Mouse (Mus musculus) midbrain, postnatal 0 days (tissue): ENCODE measurements around the gene Htra3. TPM values are rescaled to one million over a fixed set of nuclear protein-coding genes. Genes with fewer than 3 reads are reported as not detected.
A peak's percentile ranks its signal among the peaks of the same experiment; 100 is the strongest.

Experiments used
- ATAC-seq: fragments of 200-750 bp; cut with Nextera tagmentation; 2 replicates; pipeline ENCODE4 v1.8.0; 2017; ENCODE audit warnings: moderate number of reproducible peaks, mild to moderate bottlenecking, moderate TSS enrichment, moderate library complexity; ENCODE audit not compliant: low FRiP score
- DNase-seq: peaks from one replicate; pipeline ENCODE4 v3.0.0-alpha.2; 2015; ENCODE audit warnings: low spot score
- H3K27ac ChIP-seq: fragments of 300-500 bp; sonication (generic); 2 replicates; pipeline ENCODE4 v1.5.1; 2014; ENCODE audit warnings: low read depth, mild to moderate bottlenecking, low read length, mixed read lengths
- H3K27me3 ChIP-seq: fragments of 300-500 bp; sonication (generic); 2 replicates; pipeline ENCODE4 v1.6.1; 2014; ENCODE audit warnings: low read length, control low read depth, mixed read lengths; ENCODE audit not compliant: insufficient read depth
- H3K36me3 ChIP-seq: fragments of 300-500 bp; sonication (generic); 2 replicates; pipeline ENCODE4 v1.6.1; 2014; ENCODE audit warnings: low read length, control low read depth, mixed read lengths; ENCODE audit not compliant: insufficient read depth
- H3K4me1 ChIP-seq: fragments of 300-500 bp; sonication (generic); 2 replicates; pipeline ENCODE4 v1.6.1; 2014; ENCODE audit warnings: mild to moderate bottlenecking, control low read depth, antibody characterized with exemption, low read length, mixed read lengths; ENCODE audit not compliant: insufficient read depth
- H3K4me2 ChIP-seq: fragments of 300-500 bp; sonication (generic); 2 replicates; pipeline ENCODE4 v1.6.1; 2014; ENCODE audit warnings: low read depth, mild to moderate bottlenecking, low read length, mixed read lengths; ENCODE audit not compliant: poor library complexity, severe bottlenecking
- H3K4me3 ChIP-seq: fragments of 300-500 bp; sonication (generic); 2 replicates; pipeline ENCODE4 v1.5.1; 2014; ENCODE audit warnings: low read depth, mild to moderate bottlenecking, low read length, moderate library complexity
- H3K9ac ChIP-seq: fragments of 300-500 bp; sonication (generic); replicated peaks from 2 replicates; pipeline ENCODE4 v1.6.1; 2014; ENCODE audit warnings: mild to moderate bottlenecking, low read length, moderate library complexity, mixed read lengths; ENCODE audit not compliant: poor library complexity, severe bottlenecking
- H3K9me3 ChIP-seq: fragments of 300-500 bp; sonication (generic); 2 replicates; pipeline ENCODE4 v1.6.1; 2016; ENCODE audit warnings: low read length, control low read depth
- CTCF ChIP-seq: IDR thresholded peaks from 2 replicates; pipeline ENCODE4 v1.5.1; 2016; ENCODE audit warnings: antibody characterized with exemption, mild to moderate bottlenecking
- WGBS: fragments of 180-500 bp; shearing (Covaris S2); extraction: QIAGEN DNeasy Blood & Tissue Kit; methylation state at CpG from one replicate; pipeline ENCODE4 v1.1.7; 2014; 5-methylcytosine and 5-hydroxymethylcytosine counted together
- polyA plus RNA-seq: library from polyadenylated mRNA; unstranded; fragments of >200 nt; fragmentation: Nextera tagmentation; extraction: Ambion mirVana; gene quantifications from 2 replicates; pipeline ENCODE4 v1.2.1, GENCODE M21; 2015
- total RNA-seq: library from RNA; depleted of rRNA; stranded (reverse); fragments of >200 nt; gene quantifications from 2 replicates; pipeline ENCODE4 v1.2.3, GENCODE M21; 2014

Htra3 gene
- total and polyA plus RNA-seq, 2 experiments from 2014 or later, result 19.9 to 20.9 TPM

DNA sequence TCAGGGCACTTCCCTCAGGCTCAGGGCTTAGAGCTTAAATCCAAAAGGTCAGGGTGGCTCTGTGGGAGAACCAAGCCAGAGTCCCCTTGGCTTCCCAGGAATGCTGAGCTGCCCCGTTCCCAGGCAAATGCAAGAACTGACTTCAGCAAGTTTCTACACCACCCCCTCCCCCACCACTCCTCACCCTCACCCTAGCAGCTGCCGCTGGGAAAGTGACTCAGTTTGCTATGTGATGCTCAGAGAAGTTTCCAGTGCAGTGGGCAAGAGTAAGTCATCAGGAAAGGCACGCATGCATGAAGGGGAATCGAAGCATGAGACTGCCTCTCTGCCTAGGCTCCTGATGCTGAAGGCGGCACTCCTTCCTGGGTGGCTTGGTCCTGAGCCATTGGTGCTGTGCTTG lies 62.6 kb downstream of the Htra3 start:
- no peaks in the 10 kb centered on the region for H3K27me3 ChIP-seq
- 45% methylated on average over 5 of the region's 5 CpGs for WGBS
- DNase-seq (no peak), ATAC-seq (no peak)
- H3K4me1 ChIP-seq, result no peaks in the 10 kb centered on the region
- peak overlapping the region; percentile 13; the same call in 1 of the 2 replicates for H3K9ac ChIP-seq
- H3K4me2 ChIP-seq, result no peak overlapping the region
- no peak for TF ChIP-seq CTCF
- H3K27ac ChIP-seq, result no peak overlapping the region
- no peak overlapping the region for H3K4me3 ChIP-seq
- 0 out of 2 replicates have a peak, but pooled peaks cover 4% of the 10 kb centered on the region for H3K36me3 ChIP-seq
- H3K9me3 ChIP-seq, result no peaks in the 10 kb centered on the region

DNA sequence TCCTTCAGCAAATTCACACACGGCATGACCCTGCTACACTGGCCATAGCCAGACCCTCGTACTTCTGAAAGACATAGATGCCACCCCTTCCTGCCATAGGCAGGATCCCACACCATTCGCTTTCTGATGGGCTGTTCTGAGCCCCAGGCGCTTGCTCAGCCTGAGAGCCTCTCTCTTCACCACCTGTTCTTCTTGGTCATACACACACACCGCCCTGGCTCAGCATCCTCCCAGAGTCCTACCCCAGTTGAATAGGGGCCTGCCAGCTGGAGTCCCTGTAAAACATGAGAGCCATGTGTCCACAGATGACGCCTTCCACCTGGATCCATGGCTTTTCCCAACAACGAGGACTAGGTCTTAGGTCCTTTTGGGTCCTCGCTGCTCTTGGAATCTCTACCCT lies 66.9 kb downstream of the Htra3 start:
- Histone ChIP-seq H3K4me1 (peaks cover 5% of the 10 kb centered on the region; the same call in 1 of the 2 replicates), H3K9me3 (no peaks in the 10 kb centered on the region), H3K4me2 (no peak overlapping the region), H3K36me3 (0 out of 2 replicates have a peak, but pooled peaks cover 4% of the 10 kb centered on the region), H3K27ac (no peak overlapping the region), H3K27me3 (no peaks in the 10 kb centered on the region), H3K9ac (no peak overlapping the region), H3K4me3 (no peak overlapping the region)
- 96% methylated on average over 8 of the region's 8 CpGs for WGBS
- ATAC-seq (no peak), DNase-seq (no peak)
- no peak for TF ChIP-seq CTCF

DNA sequence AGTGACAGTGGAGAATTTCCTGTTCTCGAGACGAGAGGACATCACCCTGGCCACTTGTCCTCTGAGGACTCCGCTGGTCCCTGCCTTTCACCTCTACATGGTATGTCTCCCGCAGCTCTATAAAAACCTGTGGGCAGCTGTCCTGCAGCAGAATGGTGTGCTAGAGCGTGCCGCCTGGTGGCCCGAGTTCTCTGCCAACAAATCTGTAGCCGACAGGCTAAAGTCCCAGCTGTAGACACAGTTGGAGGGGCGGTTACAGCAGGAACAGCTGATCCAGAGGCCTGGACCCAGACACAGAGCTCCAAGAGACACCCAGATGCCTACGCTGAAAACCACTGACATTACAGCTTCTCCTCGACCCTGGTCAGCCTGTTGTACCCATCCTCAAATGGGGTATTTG lies 67.7 kb downstream of the Htra3 start:
- no peaks in the 10 kb centered on the region for H3K27me3 ChIP-seq
- no peak overlapping the region for H3K4me3 ChIP-seq
- 81% methylated on average over 11 of the region's 11 CpGs for WGBS
- DNase-seq (peak; percentile 53), ATAC-seq (no peak)
- H3K4me1 ChIP-seq, result peaks cover 5% of the 10 kb centered on the region; the same call in 1 of the 2 replicates
- no peak for TF ChIP-seq CTCF
- H3K36me3 ChIP-seq, result 0 out of 2 replicates have a peak, but pooled peaks cover 4% of the 10 kb centered on the region
- H3K27ac ChIP-seq, result no peak overlapping the region
- H3K4me2 ChIP-seq, result no peak overlapping the region
- H3K9ac ChIP-seq, result no peak overlapping the region
- no peaks in the 10 kb centered on the region for H3K9me3 ChIP-seq

DNA sequence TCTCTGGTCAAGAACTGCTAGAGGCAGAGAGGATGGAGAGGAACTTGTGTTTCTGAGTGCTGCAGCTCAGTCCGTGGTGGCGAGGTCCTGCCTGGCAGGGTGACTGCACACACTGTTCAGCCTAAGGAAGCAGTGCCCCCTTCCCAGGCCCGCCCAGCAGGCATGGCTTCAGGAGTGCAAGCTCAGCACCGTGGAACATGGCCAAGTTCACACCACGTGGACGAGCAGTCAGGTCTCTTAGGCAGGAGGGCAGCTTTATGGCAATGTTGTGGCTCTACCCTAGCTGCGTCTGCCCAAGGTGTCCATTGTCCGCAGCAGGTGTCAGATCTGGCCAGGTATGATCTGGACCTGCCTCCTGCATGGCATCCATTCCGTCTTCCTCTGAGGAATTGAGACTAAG lies 68.4 kb downstream of the Htra3 start:
- H3K36me3 ChIP-seq, result 0 out of 2 replicates have a peak, but pooled peaks cover 4% of the 10 kb centered on the region
- ATAC-seq, result no peak
- no peaks in the 10 kb centered on the region for H3K27me3 ChIP-seq
- H3K9me3 ChIP-seq, result no peaks in the 10 kb centered on the region
- no peak overlapping the region for H3K4me2 ChIP-seq
- no peak overlapping the region for H3K9ac ChIP-seq
- H3K27ac ChIP-seq, result no peak overlapping the region
- DNase-seq, result no peak
- no peak for TF ChIP-seq CTCF
- H3K4me1 ChIP-seq, result peaks cover 5% of the 10 kb centered on the region; the same call in 1 of the 2 replicates
- WGBS, result 87% methylated on average over 9 of the region's 9 CpGs
- H3K4me3 ChIP-seq, result no peak overlapping the region

DNA sequence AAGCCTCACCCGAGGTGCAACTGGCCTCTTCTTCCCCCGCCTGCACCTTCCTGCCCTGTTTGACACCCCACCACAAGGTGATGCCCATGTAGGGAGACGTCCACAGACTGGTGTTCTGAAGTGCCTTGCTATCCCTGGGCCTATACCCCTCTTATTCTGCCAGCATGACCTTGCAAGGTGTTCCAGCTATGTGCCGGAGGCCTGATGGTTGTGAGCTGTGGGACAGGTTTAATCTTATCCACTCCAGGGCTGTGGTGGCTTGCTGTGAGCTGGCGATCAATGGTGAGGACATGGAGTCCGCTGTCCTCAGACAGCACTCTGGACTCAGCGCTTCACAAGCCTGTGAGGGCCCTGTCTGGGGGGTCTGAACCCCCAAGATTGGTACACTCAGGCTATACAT lies 69.2 kb downstream of the Htra3 start:
- no peak overlapping the region for H3K9ac ChIP-seq
- no peak overlapping the region for H3K4me3 ChIP-seq
- 97% methylated on average over 7 of the region's 7 CpGs for WGBS
- H3K27me3 ChIP-seq, result no peaks in the 10 kb centered on the region
- no peaks in the 10 kb centered on the region for H3K9me3 ChIP-seq
- ATAC-seq (no peak), DNase-seq (no peak)
- H3K4me1 ChIP-seq, result peaks cover 5% of the 10 kb centered on the region; the same call in 1 of the 2 replicates
- no peak overlapping the region for H3K27ac ChIP-seq
- H3K4me2 ChIP-seq, result no peak overlapping the region
- no peak for TF ChIP-seq CTCF
- peaks cover 9% of the 10 kb centered on the region; the same call in 1 of the 2 replicates for H3K36me3 ChIP-seq

DNA sequence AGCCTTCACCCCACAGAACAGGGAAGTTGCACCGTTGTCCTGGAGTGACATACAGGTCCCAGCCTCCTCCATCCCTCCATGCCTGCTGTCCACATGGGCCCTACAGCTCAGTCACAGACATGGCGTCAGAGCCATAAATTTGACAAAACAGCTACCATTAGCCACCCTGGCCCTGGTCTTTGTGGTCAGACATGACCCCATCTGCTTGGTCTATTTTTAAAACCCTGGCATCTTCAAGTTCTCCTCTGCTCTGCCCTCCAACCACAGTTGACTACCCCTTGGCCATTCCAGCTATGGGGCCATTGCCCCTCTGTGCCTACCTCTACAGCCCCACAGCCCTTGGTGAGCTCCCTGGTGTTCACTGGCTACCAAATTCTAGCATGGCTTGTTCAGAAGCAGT lies 69.6 kb downstream of the Htra3 start:
- no peaks in the 10 kb centered on the region for H3K27me3 ChIP-seq
- peaks cover 5% of the 10 kb centered on the region; the same call in 1 of the 2 replicates for H3K4me1 ChIP-seq
- no peak overlapping the region for H3K9ac ChIP-seq
- DNase-seq (no peak), ATAC-seq (no peak)
- H3K9me3 ChIP-seq, result no peaks in the 10 kb centered on the region
- no peak overlapping the region for H3K4me3 ChIP-seq
- no peak overlapping the region for H3K4me2 ChIP-seq
- TF ChIP-seq CTCF, result no peak
- WGBS, result 75% methylated on average over 2 of the region's 2 CpGs
- H3K27ac ChIP-seq, result no peak overlapping the region
- peaks cover 14% of the 10 kb centered on the region; the same call in 1 of the 2 replicates for H3K36me3 ChIP-seq
